In genomic region chr15:84923508-84924181, GRCm38 (mm10) we compare ENCODE assay signal across 8 mouse cellular contexts. TPM values are rescaled to one million over a fixed set of nuclear protein-coding genes. Genes with fewer than 3 reads are reported as not detected.
DNase-seq lines count a peak whose midpoint lies in the region; ATAC-seq and TF ChIP-seq lines count a peak whose summit lies in the region.

No protein-coding gene starts in this region.

- no peak; the same call in 1 of the 2 replicates for TF ChIP-seq POLR2A in embryonic fibroblast, embryonic 13.5 days (IDR thresholded peaks at IDR 0.05; ENCODE audit: low read depth, low read length)

- peak overlapping the region; percentile 96 for H3K4me3 ChIP-seq in heart, embryonic 12.5 days
- H3K4me3 ChIP-seq in ES-E14 (ENCODE audit: insufficient read depth in 1 of 2, low read depth in 1 of 2, low read length in 2 of 2, poor library complexity in 1 of 2, severe bottlenecking in 1 of 2): peak overlapping the region; percentile 74 to 95
- H3K4me3 ChIP-seq in embryonic fibroblast, embryonic 13.5 days (ENCODE audit: insufficient read depth, low read length): peak overlapping the region; percentile 69
- H3K4me3 ChIP-seq in midbrain, postnatal 0 days (ENCODE audit: low read depth, low read length): peak overlapping the region; percentile 98

- H3K4me2 ChIP-seq in heart, embryonic 12.5 days: peak overlapping the region; percentile 81
- peak overlapping the region; percentile 64 for H3K4me2 ChIP-seq in midbrain, postnatal 0 days (ENCODE audit: low read depth, low read length, poor library complexity, severe bottlenecking)

- no peaks in the 10 kb centered on the region for H3K27me3 ChIP-seq in heart, embryonic 12.5 days (replicated peaks)
- no peaks in the 10 kb centered on the region for H3K27me3 ChIP-seq in midbrain, postnatal 0 days (ENCODE audit: insufficient read depth, low read length)

- peak overlapping the region; percentile 93 for H3K27ac ChIP-seq in heart, embryonic 12.5 days (ENCODE audit: poor library complexity, severe bottlenecking)
- H3K27ac ChIP-seq in ES-E14 (ENCODE audit: insufficient read depth, low read depth, low read length, poor library complexity, severe bottlenecking): peak overlapping the region; percentile 79
- peak overlapping the region; percentile 88 for H3K27ac ChIP-seq in embryonic fibroblast, embryonic 13.5 days (ENCODE audit: insufficient read depth, low read length)
- H3K27ac ChIP-seq in midbrain, postnatal 0 days (ENCODE audit: low read depth, low read length): peak overlapping the region; percentile 95

- H3K36me3 ChIP-seq in heart, embryonic 12.5 days: peaks cover 14% of the 10 kb centered on the region
- peaks cover 12% of the 10 kb centered on the region for H3K36me3 ChIP-seq in ES-E14 (ENCODE audit: control insufficient read depth, insufficient read depth, low read length, poor library complexity, severe bottlenecking)
- H3K36me3 ChIP-seq in midbrain, postnatal 0 days (ENCODE audit: insufficient read depth, low read length): peaks cover 11% of the 10 kb centered on the region; the same call in 1 of the 2 replicates

- under 1% methylated on average over 65 of the region's 68 CpGs for WGBS in heart, embryonic 12.5 days
- under 1% methylated on average over 68 of the region's 68 CpGs for WGBS in large intestine, adult 2 months
- WGBS in midbrain, postnatal 0 days: under 1% methylated on average over 67 of the region's 68 CpGs

- peak; percentile 84 for ATAC-seq in heart, embryonic 12.5 days (ENCODE audit: insufficient number of reproducible peaks, low FRiP score)
- ATAC-seq in midbrain, postnatal 0 days (ENCODE audit: low FRiP score): peak; percentile 57

- peak overlapping the region; percentile 99 for H3K9ac ChIP-seq in heart, embryonic 12.5 days
- H3K9ac ChIP-seq in ES-E14 (ENCODE audit: insufficient read depth, low read depth, low read length, poor library complexity, severe bottlenecking): peak overlapping the region; percentile 97
- peak overlapping the region; percentile 89 for H3K9ac ChIP-seq in midbrain, postnatal 0 days (replicated peaks; ENCODE audit: low read length, poor library complexity, severe bottlenecking)

- no peak for DNase-seq in heart, postnatal 4 days
- DNase-seq in ES-E14 (ENCODE audit: low read depth, low spot score): no peak
- DNase-seq in large intestine, adult 2 months (ENCODE audit: low read depth, low spot score): peak; percentile 33
- DNase-seq in midbrain, postnatal 0 days (ENCODE audit: low spot score): no peak
- no peak for DNase-seq in right cerebral cortex, adult 2 months (ENCODE audit: low spot score in 2 of 2)
- DNase-seq in urinary bladder, postnatal 4 days (ENCODE audit: low spot score in 2 of 2): no peak

- in situ Hi-C loops in ES-E14 (cut with MboI; ENCODE audit: low sequenced_read_pairs in 2 of 2, unreplicated experiment in 2 of 2): loop anchor here in 1 of 2 experiments (10.0 kb wide), 1 partner anchor 249 kb away; no protein-coding TSS in a partner anchor

- no peaks in the 10 kb centered on the region for H3K9me3 ChIP-seq in heart, embryonic 12.5 days (replicated peaks)
- H3K9me3 ChIP-seq in ES-E14 (ENCODE audit: control insufficient read depth, insufficient read depth, low read depth, low read length): no peaks in the 10 kb centered on the region
- no peaks in the 10 kb centered on the region for H3K9me3 ChIP-seq in midbrain, postnatal 0 days (ENCODE audit: low read length)

- H3K4me1 ChIP-seq in heart, embryonic 12.5 days (replicated peaks): peaks cover 21% of the 10 kb centered on the region
- peaks cover 0 to 2% of the 10 kb centered on the region in 2 experiments; a peak in 1 of 4 replicates for H3K4me1 ChIP-seq in ES-E14 (ENCODE audit: control insufficient read depth in 2 of 2, insufficient read depth in 2 of 2, low read length in 2 of 2, poor library complexity in 1 of 2)
- H3K4me1 ChIP-seq in embryonic fibroblast, embryonic 13.5 days (ENCODE audit: control insufficient read depth, insufficient read depth, low read length): no peaks in the 10 kb centered on the region; the same call in 1 of the 2 replicates
- H3K4me1 ChIP-seq in midbrain, postnatal 0 days (ENCODE audit: insufficient read depth, low read length): no peaks in the 10 kb centered on the region

- no peak for TF ChIP-seq CTCF in embryonic fibroblast, embryonic 13.5 days (IDR thresholded peaks at IDR 0.05; ENCODE audit: borderline replicate concordance, insufficient read depth, low read length)
- TF ChIP-seq CTCF in midbrain, postnatal 0 days (IDR thresholded peaks at IDR 0.05): no peak

TF ChIP-seq in ES-E14, 5 proteins besides CTCF, POLR2A, EP300 and RAD21:
- TF ChIP-seq MAFK (IDR thresholded peaks at IDR 0.05; ENCODE audit: insufficient read depth, low read depth, low read length) (no peak), HCFC1 (IDR thresholded peaks at IDR 0.05; ENCODE audit: borderline replicate concordance, insufficient read depth, low read length) (no peak), ZC3H11A (IDR thresholded peaks at IDR 0.05; ENCODE audit: borderline replicate concordance, low read depth, low read length) (no peak), CHD2 (IDR thresholded peaks at IDR 0.05; ENCODE audit: low read depth, low read length) (no peak), ZNF384 (IDR thresholded peaks at IDR 0.05; ENCODE audit: low read depth, low read length) (no peak)

RNA-seq across cellular contexts. Expression of gene Nup50, which starts 0.4 kb away (rescaled TPM):
- 31.2 and 32.3 TPM in 2 replicates for polyA plus RNA-seq in heart, embryonic 12.5 days (2016; fragmentation: Nextera tagmentation; extraction: Ambion mirVana)
- total RNA-seq in heart, postnatal 4 days (2021): 10 to 100 TPM; 27.7 to 27.8 TPM
- 46.9 and 71.4 TPM in 2 replicates for total RNA-seq in ES-E14 (2012; rRNA removed)
- polyA plus RNA-seq in embryonic fibroblast, embryonic 13.5 days (2011; ENCODE audit: insufficient read length, low read depth, missing spikeins): 45.7 and 47.9 TPM in 2 replicates
- polyA plus RNA-seq in large intestine, adult 2 months (2012; rRNA removed): 11.1 and 12.0 TPM in 2 replicates
- 16.2 and 16.8 TPM in 2 replicates for total RNA-seq in midbrain, postnatal 0 days (2014; rRNA removed)
- polyA plus RNA-seq in midbrain, postnatal 0 days (2015; fragmentation: Nextera tagmentation; extraction: Ambion mirVana): 17.8 and 20.7 TPM in 2 replicates

RNA-seq across cellular contexts. Expression of gene Gm29666, which starts 3.8 kb away (rescaled TPM):
- polyA plus RNA-seq in heart, embryonic 12.5 days (2016; fragmentation: Nextera tagmentation; extraction: Ambion mirVana): 0.35 and 0.43 TPM in 2 replicates
- total RNA-seq in heart, postnatal 4 days (2021): under 1 TPM; 0.19 to 0.34 TPM
- 1.5 and 1.6 TPM in 2 replicates for total RNA-seq in ES-E14 (2012; rRNA removed)
- polyA plus RNA-seq in embryonic fibroblast, embryonic 13.5 days (2011; ENCODE audit: insufficient read length, low read depth, missing spikeins): 0.07 and 0.28 TPM in 2 replicates
- polyA plus RNA-seq in large intestine, adult 2 months (2012; rRNA removed): 0.16 and 0.29 TPM in 2 replicates
- 0.66 and 1.4 TPM in 2 replicates for total RNA-seq in midbrain, postnatal 0 days (2014; rRNA removed)
- polyA plus RNA-seq in midbrain, postnatal 0 days (2015; fragmentation: Nextera tagmentation; extraction: Ambion mirVana): 0.56 and 0.67 TPM in 2 replicates
